Mouse (Mus musculus) liver, adult 2 months (tissue): ENCODE results near the gene Plppr3. TPM values are rescaled to one million over a fixed set of nuclear protein-coding genes. Genes with fewer than 3 reads are reported as not detected.

Experiments
- DNase-seq: peaks from one replicate; pipeline ENCODE4 v3.0.0-alpha.2; 2011; ENCODE audit warnings: low read depth, low spot score; ENCODE audit errors: extremely low read depth
- H3K27ac ChIP-seq: fragments of 200-500 bp; replicated peaks from 2 replicates; pipeline ENCODE4 v1.5.1; 2012; ENCODE audit warnings: low read depth, mild to moderate bottlenecking, control low read depth, inconsistent platforms, low read length; ENCODE audit not compliant: insufficient read depth
- H3K27me3 ChIP-seq: fragments of 200-500 bp; 2 replicates; pipeline ENCODE4 v1.6.1; 2012; ENCODE audit warnings: mild to moderate bottlenecking, moderate library complexity, low read length, inconsistent platforms; ENCODE audit not compliant: control insufficient read depth, insufficient read depth
- H3K36me3 ChIP-seq: fragments of 200-500 bp; 2 replicates; pipeline ENCODE4 v1.6.1; 2012; ENCODE audit warnings: low read length, inconsistent platforms; ENCODE audit not compliant: control insufficient read depth, insufficient read depth
- H3K4me1 ChIP-seq: fragments of 200-500 bp; 2 replicates; pipeline ENCODE4 v1.6.1; 2011; ENCODE audit warnings: low read length; ENCODE audit not compliant: control insufficient read depth, insufficient read depth
- H3K4me3 ChIP-seq: fragments of 200-500 bp; 2 replicates; pipeline ENCODE4 v1.5.1; 2011; ENCODE audit warnings: low read depth, mild to moderate bottlenecking, control low read depth, low read length, moderate library complexity; ENCODE audit not compliant: insufficient read depth
- H3K79me2 ChIP-seq: fragments of 200-500 bp; 2 replicates; pipeline ENCODE4 v1.6.1; 2012; ENCODE audit warnings: inconsistent platforms, mild to moderate bottlenecking, low read length, moderate library complexity; ENCODE audit not compliant: control insufficient read depth, insufficient read depth
- H3K9ac ChIP-seq: fragments of 200-500 bp; 2 replicates; pipeline ENCODE4 v1.6.1; 2012; ENCODE audit warnings: low read depth, mild to moderate bottlenecking, control low read depth, inconsistent platforms, low read length
- CTCF ChIP-seq: fragments of 200-500 bp; IDR thresholded peaks from 2 replicates; pipeline ENCODE4 v1.5.1; 2011; ENCODE audit warnings: low read depth, low read length, control low read depth
- POLR2A ChIP-seq: fragments of 200-500 bp; IDR thresholded peaks from 2 replicates; pipeline ENCODE4 v1.6.1; 2011; ENCODE audit warnings: low read length, control low read depth; ENCODE audit not compliant: insufficient read depth; ENCODE audit errors: extremely low read depth
- WGBS: fragments of 180-500 bp; shearing (Covaris S2); methylation state at CpG from one replicate; pipeline ENCODE4 v1.1.7; 2018; 5-methylcytosine and 5-hydroxymethylcytosine counted together
- polyA plus RNA-seq: library from polyadenylated mRNA; depleted of rRNA; stranded (reverse); fragments of >200 nt; gene quantifications from 2 replicates; pipeline ENCODE4 v1.2.3, GENCODE M21; 2012; rRNA removed
- total RNA-seq: library from RNA; depleted of rRNA; stranded (reverse); fragments of >200 nt; gene quantifications from 2 replicates; pipeline ENCODE4 v1.2.3, GENCODE M21; 2014; rRNA removed

Gene Plppr3
- total and polyA plus RNA-seq, 2 experiments = under 0.01 to 0.38 TPM

- Histone ChIP-seq H3K79me2 (no peaks in the 10 kb centered on the region), H3K36me3 (no peaks in the 10 kb centered on the region), H3K4me3 (no peak overlapping the region), H3K4me1 (peaks cover 10% of the 10 kb centered on the region), H3K27me3 (no peaks in the 10 kb centered on the region), H3K27ac (no peak overlapping the region), H3K9ac (no peak overlapping the region)
- DNase-seq = peak; percentile 40
- peak; percentile 99 for TF ChIP-seq CTCF
- TF ChIP-seq POLR2A = no peak
- 28% methylated on average over 15 of the region's 15 CpGs for WGBS
Observed at GRCm38 (mm10) chr10:79811736-79812637, 62.4 kb downstream of the Plppr3 start.

Other genes with a start within 250 kb of the Plppr3 start
Only the 30 nearest of the 34 such genes appear.
- 0.60 TPM in 1 of 2 replicates, not detected in the other for gene Madcam1, start 210.1 kb downstream of the Plppr3 start, total RNA-seq
- gene Madcam1, start 210.1 kb downstream of the Plppr3 start, polyA plus RNA-seq = not detected in 2 replicates
- gene Tpgs1, start 205.3 kb downstream of the Plppr3 start, total RNA-seq = 18.2 and 24.4 TPM in 2 replicates
- 48.5 and 58.9 TPM in 2 replicates for gene Tpgs1, start 205.3 kb downstream of the Plppr3 start, polyA plus RNA-seq
- 82.1 and 91.1 TPM in 2 replicates for gene Cdc34, start 192.4 kb downstream of the Plppr3 start, total RNA-seq
- gene Cdc34, start 192.4 kb downstream of the Plppr3 start, polyA plus RNA-seq = 215 and 222 TPM in 2 replicates
- gene Gzmm, start 185.6 kb downstream of the Plppr3 start, total RNA-seq = 0.09 and 0.34 TPM in 2 replicates
- 0.09 and 0.37 TPM in 2 replicates for gene Gzmm, start 185.6 kb downstream of the Plppr3 start, polyA plus RNA-seq
- gene Bsg, start 170.1 kb downstream of the Plppr3 start, total RNA-seq = 652 and 839 TPM in 2 replicates
- gene Bsg, start 170.1 kb downstream of the Plppr3 start, polyA plus RNA-seq = 523 and 643 TPM in 2 replicates
- 0.09 and 0.13 TPM in 2 replicates for gene Hcn2, start 158.0 kb downstream of the Plppr3 start, total RNA-seq
- 0.45 and 0.67 TPM in 2 replicates for gene Hcn2, start 158.0 kb downstream of the Plppr3 start, polyA plus RNA-seq
- 7.7 and 12.8 TPM in 2 replicates for gene Polrmt, start 128.1 kb downstream of the Plppr3 start, total RNA-seq
- 32.7 and 42.4 TPM in 2 replicates for gene Polrmt, start 128.1 kb downstream of the Plppr3 start, polyA plus RNA-seq
- gene Fgf22, start 119.6 kb downstream of the Plppr3 start, total RNA-seq = not detected in 2 replicates
- not detected in 2 replicates for gene Fgf22, start 119.6 kb downstream of the Plppr3 start, polyA plus RNA-seq
- 7.6 and 11.7 TPM in 2 replicates for gene Rnf126, start 107.7 kb downstream of the Plppr3 start, total RNA-seq
- gene Rnf126, start 107.7 kb downstream of the Plppr3 start, polyA plus RNA-seq = 65.1 and 70.6 TPM in 2 replicates
- gene Fstl3, start 97.4 kb downstream of the Plppr3 start, total RNA-seq = 0.09 and 0.27 TPM in 2 replicates
- gene Fstl3, start 97.4 kb downstream of the Plppr3 start, polyA plus RNA-seq = 0.18 and 0.60 TPM in 2 replicates
- gene Prss57, start 83.7 kb downstream of the Plppr3 start, total RNA-seq = not detected in 2 replicates
- not detected in 2 replicates for gene Prss57, start 83.7 kb downstream of the Plppr3 start, polyA plus RNA-seq
- gene Palm, start 81.1 kb downstream of the Plppr3 start, total RNA-seq = 0.81 and 0.92 TPM in 2 replicates
- 1.9 and 3.0 TPM in 2 replicates for gene Palm, start 81.1 kb downstream of the Plppr3 start, polyA plus RNA-seq
- 0.18 and 0.40 TPM in 2 replicates for gene Misp, start 53.6 kb downstream of the Plppr3 start, total RNA-seq
- 0.16 and 0.51 TPM in 2 replicates for gene Misp, start 53.6 kb downstream of the Plppr3 start, polyA plus RNA-seq
- 43.9 and 86.1 TPM in 2 replicates for gene Ptbp1, start 20.2 kb downstream of the Plppr3 start, total RNA-seq
- 77.6 and 103 TPM in 2 replicates for gene Ptbp1, start 20.2 kb downstream of the Plppr3 start, polyA plus RNA-seq
- 0.40 TPM in 1 of 2 replicates, not detected in the other for gene Prtn3, start 158 bp downstream of the Plppr3 start, total RNA-seq
- gene Prtn3, start 158 bp downstream of the Plppr3 start, polyA plus RNA-seq = 0.20 and 1.1 TPM in 2 replicates
- 0.20 TPM in 1 of 2 replicates, not detected in the other for gene Elane, start 11.6 kb upstream of the Plppr3 start, total RNA-seq
- gene Elane, start 11.6 kb upstream of the Plppr3 start, polyA plus RNA-seq = 0.12 and 0.15 TPM in 2 replicates
- gene Cfd, start 16.2 kb upstream of the Plppr3 start, total RNA-seq = 5.7 and 11.3 TPM in 2 replicates
- gene Cfd, start 16.2 kb upstream of the Plppr3 start, polyA plus RNA-seq = 0.37 and 0.98 TPM in 2 replicates
- gene Med16, start 34.3 kb upstream of the Plppr3 start, total RNA-seq = 5.9 and 8.2 TPM in 2 replicates
- 29.9 and 30.6 TPM in 2 replicates for gene Med16, start 34.3 kb upstream of the Plppr3 start, polyA plus RNA-seq
- not detected in 2 replicates for gene Gm26602, start 36.2 kb upstream of the Plppr3 start, total RNA-seq
- gene Gm26602, start 36.2 kb upstream of the Plppr3 start, polyA plus RNA-seq = not detected in 2 replicates
- 0.18 and 0.60 TPM in 2 replicates for gene Kiss1r, start 42.3 kb upstream of the Plppr3 start, total RNA-seq
- 1.5 and 1.9 TPM in 2 replicates for gene Kiss1r, start 42.3 kb upstream of the Plppr3 start, polyA plus RNA-seq
- gene R3hdm4, start 46.6 kb upstream of the Plppr3 start, total RNA-seq = 12.4 and 15.5 TPM in 2 replicates
- gene R3hdm4, start 46.6 kb upstream of the Plppr3 start, polyA plus RNA-seq = 78.8 and 80.0 TPM in 2 replicates
- 0.37 and 0.74 TPM in 2 replicates for gene Arid3a, start 52.4 kb upstream of the Plppr3 start, total RNA-seq
- gene Arid3a, start 52.4 kb upstream of the Plppr3 start, polyA plus RNA-seq = 0.69 and 1.7 TPM in 2 replicates
- gene Wdr18, start 85.5 kb upstream of the Plppr3 start, total RNA-seq = 24.8 TPM in 2 replicates
- gene Wdr18, start 85.5 kb upstream of the Plppr3 start, polyA plus RNA-seq = 59.8 and 63.3 TPM in 2 replicates
- 0.18 TPM in 1 of 2 replicates, not detected in the other for gene Grin3b, start 96.1 kb upstream of the Plppr3 start, total RNA-seq
- gene Grin3b, start 96.1 kb upstream of the Plppr3 start, polyA plus RNA-seq = 0.45 TPM in 2 replicates
- gene Tmem259, start 109.7 kb upstream of the Plppr3 start, total RNA-seq = 35.7 and 51.7 TPM in 2 replicates
- 223 and 259 TPM in 2 replicates for gene Tmem259, start 109.7 kb upstream of the Plppr3 start, polyA plus RNA-seq
- gene Cnn2, start 114.0 kb upstream of the Plppr3 start, total RNA-seq = 5.2 and 6.4 TPM in 2 replicates
- gene Cnn2, start 114.0 kb upstream of the Plppr3 start, polyA plus RNA-seq = 6.9 and 9.8 TPM in 2 replicates
- gene Abca7, start 121.9 kb upstream of the Plppr3 start, total RNA-seq = 1.4 and 1.9 TPM in 2 replicates
- gene Abca7, start 121.9 kb upstream of the Plppr3 start, polyA plus RNA-seq = 3.2 and 3.4 TPM in 2 replicates
- gene Arhgap45, start 142.0 kb upstream of the Plppr3 start, total RNA-seq = 4.5 and 4.6 TPM in 2 replicates
- 7.7 and 10.9 TPM in 2 replicates for gene Arhgap45, start 142.0 kb upstream of the Plppr3 start, polyA plus RNA-seq
- 26.4 and 39.1 TPM in 2 replicates for gene Polr2e, start 165.2 kb upstream of the Plppr3 start, total RNA-seq
- gene Polr2e, start 165.2 kb upstream of the Plppr3 start, polyA plus RNA-seq = 71.1 and 74.6 TPM in 2 replicates
- 712 and 752 TPM in 2 replicates for gene Gpx4, start 172.5 kb upstream of the Plppr3 start, total RNA-seq
- 535 and 559 TPM in 2 replicates for gene Gpx4, start 172.5 kb upstream of the Plppr3 start, polyA plus RNA-seq